ENCODE assay signal across 11 mouse cellular contexts in genomic region chr3:121643236-121643635, GRCm38 (mm10). TPM values are rescaled to one million over a fixed set of nuclear protein-coding genes. Genes with fewer than 3 reads are reported as not detected.
A peak's percentile ranks its signal among the peaks of the same experiment; 100 is the strongest.
DNase-seq lines count a peak whose midpoint lies in the region; ATAC-seq and TF ChIP-seq lines count a peak whose summit lies in the region.
"Had no signal": no experiment of that assay in that cellular context is flagged by ENCODE, and none has a peak within 500 bp of the region (broad histone marks: within the 10 kb centered on the region; RNA-seq: fewer than 3 reads in every experiment).

No protein-coding gene starts in this region.

- H3K27ac ChIP-seq in forebrain, postnatal 0 days (ENCODE audit: low read depth, low read length) = no peak overlapping the region
- no peak overlapping the region for H3K27ac ChIP-seq in midbrain, embryonic 14.5 days (replicated peaks; ENCODE audit: low read depth, low read length)
- H3K27ac ChIP-seq: limb, embryonic 13.5 days had no signal

- H3K4me3 ChIP-seq in forebrain, postnatal 0 days (ENCODE audit: low read depth, low read length) = no peak overlapping the region
- no peak overlapping the region for H3K4me3 ChIP-seq in midbrain, embryonic 14.5 days (replicated peaks; ENCODE audit: low read depth, low read length)
- H3K4me3 ChIP-seq: limb, embryonic 13.5 days had no signal

- no peak for TF ChIP-seq CTCF in forebrain, postnatal 0 days (IDR thresholded peaks at IDR 0.05; ENCODE audit: low read depth)

- ATAC-seq in frontal cortex, adult (ENCODE audit: low TSS enrichment) = 0 out of 2 replicates have a peak, but pooled peaks have one; percentile 22
- no peak for ATAC-seq in forebrain, postnatal 0 days
- no peak for ATAC-seq in midbrain, embryonic 14.5 days (ENCODE audit: low FRiP score, low TSS enrichment)

- intact Hi-C loops in heart, postnatal 25 days (cut with DNase I) = no loop called here

- no peaks in the 10 kb centered on the region for H3K27me3 ChIP-seq in forebrain, postnatal 0 days (ENCODE audit: insufficient read depth, low read length)
- no peaks in the 10 kb centered on the region for H3K27me3 ChIP-seq in midbrain, embryonic 14.5 days (ENCODE audit: control insufficient read depth, insufficient read depth, low read length)
- H3K27me3 ChIP-seq: limb, embryonic 13.5 days had no signal

- no peak overlapping the region for H3K9ac ChIP-seq in forebrain, postnatal 0 days
- no peak overlapping the region for H3K9ac ChIP-seq in midbrain, embryonic 14.5 days (replicated peaks; ENCODE audit: low read length)
- H3K9ac ChIP-seq: limb, embryonic 13.5 days had no signal

- no peak overlapping the region for H3K4me2 ChIP-seq in forebrain, postnatal 0 days (ENCODE audit: low read depth)
- no peak overlapping the region for H3K4me2 ChIP-seq in midbrain, embryonic 14.5 days (ENCODE audit: low read length)
- H3K4me2 ChIP-seq: limb, embryonic 13.5 days had no signal

- no peaks in the 10 kb centered on the region for H3K9me3 ChIP-seq in forebrain, postnatal 0 days (ENCODE audit: low read length)
- no peaks in the 10 kb centered on the region for H3K9me3 ChIP-seq in midbrain, embryonic 14.5 days (ENCODE audit: control insufficient read depth, low read length)
- H3K9me3 ChIP-seq: limb, embryonic 13.5 days had no signal

- no peaks in the 10 kb centered on the region for H3K36me3 ChIP-seq in forebrain, postnatal 0 days (ENCODE audit: insufficient read depth)
- H3K36me3 ChIP-seq in midbrain, embryonic 14.5 days (ENCODE audit: control insufficient read depth, insufficient read depth, low read length) = no peaks in the 10 kb centered on the region
- H3K36me3 ChIP-seq: limb, embryonic 13.5 days had no signal

- no peak for DNase-seq in frontal cortex, postnatal 25 days (ENCODE audit: low spot score in 2 of 2)
- peak; percentile 32 for DNase-seq in ES-CJ7 (ENCODE audit: low read depth, low spot score)
- DNase-seq in cerebellum, postnatal 25 days = peak; percentile 42 to 44
- DNase-seq in heart, postnatal 25 days (ENCODE audit: low spot score) = peak; percentile 57
- no peak for DNase-seq in thymus, postnatal 36 days
- no peak for DNase-seq in forebrain, postnatal 0 days
- no peak for DNase-seq in midbrain, embryonic 14.5 days
- DNase-seq: thymus, postnatal 25 days had no signal

- WGBS in forebrain, postnatal 0 days = 63% methylated on average over 8 of the region's 8 CpGs
- WGBS in midbrain, embryonic 14.5 days = 71% methylated on average over 8 of the region's 8 CpGs

- H3K4me1 ChIP-seq in forebrain, postnatal 0 days (ENCODE audit: insufficient read depth) = no peaks in the 10 kb centered on the region
- H3K4me1 ChIP-seq in midbrain, embryonic 14.5 days (ENCODE audit: control insufficient read depth, insufficient read depth, low read length) = no peaks in the 10 kb centered on the region

RNA-seq across cellular contexts. Expression of gene 4930432M17Rik, which starts 27.3 kb away (rescaled TPM):
- total RNA-seq in heart, postnatal 25 days (2021) = not detected
- total RNA-seq in forebrain, postnatal 0 days (2014; rRNA removed) = not detected in 2 replicates
- not detected in 2 replicates for polyA plus RNA-seq in forebrain, postnatal 0 days (2015; fragmentation: Nextera tagmentation; extraction: Ambion mirVana)
- polyA plus RNA-seq in midbrain, embryonic 14.5 days (2014; fragmentation: Nextera tagmentation; extraction: Ambion mirVana) = not detected in 2 replicates
- total RNA-seq: hematopoietic stem cell, adult 5-6 weeks had no signal
- polyA plus RNA-seq: limb, embryonic 13.5 days had no signal

Comparison
In these comparisons a context has a peak if more than half of its experiments do, and no peak if none do; other contexts are left out.
1. DNase-seq: peak in ES-CJ7 (single experiment), cerebellum, postnatal 25 days (2 of 2) and heart, postnatal 25 days (single experiment); none in frontal cortex, postnatal 25 days (0 of 2), thymus, postnatal 36 days (0 of 2), forebrain, postnatal 0 days (single experiment) and midbrain, embryonic 14.5 days (single experiment).